Mouse (Mus musculus): ENCODE measurements around the gene Ero1l.

Ero1l gene

GRCm38 (mm10) chr14:45305852-45306251, 12.7 kb downstream of the Ero1l start:
- DNase-seq (ENCODE audit: low spot score in 2 of 2) = no peak

GRCm38 (mm10) chr14:45304389-45304788, 14.2 kb downstream of the Ero1l start:
- DNase-seq (ENCODE audit: low spot score in 2 of 2) = no peak

- no peak for DNase-seq (ENCODE audit: low spot score in 2 of 2)
These were observed 14.6 kb downstream of the Ero1l start for GRCm38 (mm10) chr14:45303939-45304338.

- DNase-seq (ENCODE audit: low spot score in 2 of 2) = no peak
These were observed 27.0 kb downstream of the Ero1l start for GRCm38 (mm10) chr14:45291608-45292007.

- DNase-seq (ENCODE audit: low spot score in 2 of 2) = no peak
These were observed 36.5 kb downstream of the Ero1l start for GRCm38 (mm10) chr14:45282066-45282465.

GRCm38 (mm10) chr14:45275816-45276215, 42.8 kb downstream of the Ero1l start:
- no peak for DNase-seq (ENCODE audit: low spot score in 2 of 2)

- DNase-seq (ENCODE audit: low spot score in 2 of 2) = no peak
These were observed 54.6 kb downstream of the Ero1l start for GRCm38 (mm10) chr14:45263831-45264592.

- DNase-seq (ENCODE audit: low spot score in 2 of 2) = no peak
These were observed 67.0 kb downstream of the Ero1l start for GRCm38 (mm10) chr14:45251548-45252076.

- no peak for DNase-seq (ENCODE audit: low spot score in 2 of 2)
These were observed 77.0 kb downstream of the Ero1l start for GRCm38 (mm10) chr14:45241613-45242012.

- no peak for DNase-seq (ENCODE audit: low spot score in 2 of 2)
These were observed 79.5 kb downstream of the Ero1l start for GRCm38 (mm10) chr14:45239042-45239441.
